Comparison of ENCODE assay signal across 8 mouse cellular contexts in the genomic region with DNA sequence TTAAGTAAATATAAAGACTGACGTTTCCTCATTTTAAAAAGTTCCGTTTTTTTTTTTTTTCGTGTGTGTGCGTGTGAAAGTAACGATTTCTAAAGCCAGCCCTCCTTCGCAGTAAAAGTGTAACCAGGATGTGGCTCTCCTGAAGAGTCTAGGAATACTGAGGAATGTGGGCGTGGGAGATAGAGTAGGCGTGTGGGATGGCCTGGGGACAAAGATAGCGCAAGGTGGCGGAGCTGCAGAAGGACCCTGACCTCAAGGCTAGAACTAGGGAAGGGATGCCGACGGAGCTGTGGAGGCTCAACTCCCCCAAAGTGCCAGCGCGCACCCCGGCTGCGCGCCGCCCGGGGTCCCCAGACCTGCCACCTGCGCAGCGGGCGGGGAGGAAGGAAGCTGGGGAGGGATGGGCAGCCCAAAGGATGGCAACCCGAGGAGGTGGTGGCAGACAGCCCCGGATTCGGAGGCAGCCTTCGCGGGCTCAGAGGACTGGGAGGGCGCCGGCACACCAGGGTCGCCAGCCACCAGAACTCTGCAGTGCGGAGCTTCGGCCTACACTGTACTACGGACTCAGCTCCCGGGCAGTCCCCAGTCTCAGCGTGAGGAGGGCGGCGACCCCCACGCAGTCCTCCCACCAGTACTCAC. TPM values are rescaled to one million over a fixed set of nuclear protein-coding genes. Genes with fewer than 3 reads are reported as not detected.
DNase-seq lines count a peak whose midpoint lies in the region; ATAC-seq and TF ChIP-seq lines count a peak whose summit lies in the region.

No protein-coding gene starts in this region.

- dilution Hi-C loops in CH12.LX (cut with MboI; ENCODE audit: extremely low pct_ligation_motif_present, extremely low pct_unique_long_range_greater_than_20kb, low sequenced_read_pairs) = no loop called here

- peak overlapping the region; percentile 66 for H3K9ac ChIP-seq in CH12.LX (ENCODE audit: insufficient read depth, low read depth)
- peak overlapping the region; percentile 88 for H3K9ac ChIP-seq in embryonic facial prominence, embryonic 13.5 days
- H3K9ac ChIP-seq in lung, embryonic 14.5 days = peak overlapping the region; percentile 77

- no peak for TF ChIP-seq CTCF in cerebellum, adult 2 months (IDR thresholded peaks at IDR 0.05; ENCODE audit: borderline replicate concordance, insufficient read depth, low read depth, low read length)
- TF ChIP-seq CTCF in CH12.LX (conservative IDR thresholded peaks at IDR 0.05 in 1 of 2, IDR thresholded peaks at IDR 0.05 in 1 of 2; ENCODE audit: low read depth in 2 of 2, low read length in 2 of 2) = no peak
- TF ChIP-seq CTCF in lung, embryonic 14.5 days (IDR thresholded peaks at IDR 0.05; ENCODE audit: low read depth) = no peak

- H3K27ac ChIP-seq in cerebellum, adult 2 months (ENCODE audit: insufficient read depth, low read length) = no peak overlapping the region
- peak overlapping the region; percentile 57; the same call in 1 of the 2 replicates for H3K27ac ChIP-seq in CH12.LX (ENCODE audit: insufficient read depth, low read depth)
- H3K27ac ChIP-seq in embryonic facial prominence, embryonic 13.5 days = peak overlapping the region; percentile 80
- H3K27ac ChIP-seq in lung, embryonic 14.5 days (ENCODE audit: low read depth) = peak overlapping the region; percentile 90

- peaks cover 9 to 35% of the 10 kb centered on the region in 2 experiments for H3K36me3 ChIP-seq in CH12.LX (replicated peaks in 1 of 2; ENCODE audit: control insufficient read depth in 1 of 2, insufficient read depth in 1 of 2, low read length in 1 of 2)
- peaks cover 13% of the 10 kb centered on the region for H3K36me3 ChIP-seq in embryonic facial prominence, embryonic 13.5 days
- peaks cover 34% of the 10 kb centered on the region for H3K36me3 ChIP-seq in lung, embryonic 14.5 days (ENCODE audit: insufficient read depth)
- no peaks in the 10 kb centered on the region for H3K36me3 ChIP-seq in splenic B cell, adult 2 months (ENCODE audit: control insufficient read depth, insufficient read depth, low read length, poor library complexity, severe bottlenecking)

- in situ Hi-C loops in CH12.LX (cut with MboI; ENCODE audit: low pct_ligation_motif_present, low pct_unique_long_range_greater_than_20kb, low sequenced_read_pairs) = loop anchor here (5.0 to 10.0 kb wide), 2 partner anchors 36 to 299 kb away; no protein-coding TSS in a partner anchor

- WGBS in cerebellum, adult 2 months = 1% methylated on average over 38 of the region's 38 CpGs
- under 1% methylated on average over 38 of the region's 38 CpGs for WGBS in embryonic facial prominence, embryonic 13.5 days
- WGBS in lung, embryonic 14.5 days = under 1% methylated on average over 34 of the region's 38 CpGs

- no peaks in the 10 kb centered on the region for H3K9me3 ChIP-seq in CH12.LX (replicated peaks; ENCODE audit: low read length)
- no peaks in the 10 kb centered on the region for H3K9me3 ChIP-seq in embryonic facial prominence, embryonic 13.5 days
- H3K9me3 ChIP-seq in lung, embryonic 14.5 days (ENCODE audit: low read depth, low read length) = no peaks in the 10 kb centered on the region

- peaks cover 23% of the 10 kb centered on the region for H3K79me2 ChIP-seq in CH12.LX (replicated peaks; ENCODE audit: control insufficient read depth, extremely low read depth, insufficient read depth, poor library complexity, severe bottlenecking)

- TF ChIP-seq POLR2A in cerebellum, adult 2 months (IDR thresholded peaks at IDR 0.05; ENCODE audit: borderline replicate concordance, insufficient read depth, low read length) = no peak
- no peak for TF ChIP-seq POLR2A in CH12.LX (IDR thresholded peaks at IDR 0.05; ENCODE audit: low read depth, low read length)

- no peak for DNase-seq in cerebellum, adult 2 months
- DNase-seq in cerebellum, adult 8-10 months = no peak
- DNase-seq in CH12.LX (ENCODE audit: extremely low read depth) (no peak), adipocyte (ENCODE audit: low spot score) (no peak)
- DNase-seq in lung, embryonic 14.5 days = peak; percentile 68
- peak; percentile 50 for DNase-seq in splenic B cell, adult 2 months (ENCODE audit: low read depth, low spot score)

- H3K27me3 ChIP-seq in cerebellum, adult 2 months (ENCODE audit: control insufficient read depth, insufficient read depth, low read length) = no peaks in the 10 kb centered on the region
- no peaks in the 10 kb centered on the region for H3K27me3 ChIP-seq in CH12.LX (replicated peaks)
- H3K27me3 ChIP-seq in embryonic facial prominence, embryonic 13.5 days = no peaks in the 10 kb centered on the region
- no peaks in the 10 kb centered on the region for H3K27me3 ChIP-seq in lung, embryonic 14.5 days (ENCODE audit: insufficient read depth, low read length)
- no peaks in the 10 kb centered on the region for H3K27me3 ChIP-seq in splenic B cell, adult 2 months (ENCODE audit: control insufficient read depth, insufficient read depth, low read length, poor library complexity, severe bottlenecking)

- no peak for TF ChIP-seq RAD21 in CH12.LX (IDR thresholded peaks at IDR 0.05; ENCODE audit: low read depth, low read length)

- no peaks in the 10 kb centered on the region for H3K4me1 ChIP-seq in cerebellum, adult 2 months (ENCODE audit: control insufficient read depth, insufficient read depth, low read length)
- H3K4me1 ChIP-seq in CH12.LX (ENCODE audit: control insufficient read depth in 1 of 2, insufficient read depth in 2 of 2) = peaks cover 0 to 38% of the 10 kb centered on the region in 2 experiments; a peak in 2 of 4 replicates
- H3K4me1 ChIP-seq in embryonic facial prominence, embryonic 13.5 days = peaks cover 14% of the 10 kb centered on the region
- 0 out of 2 replicates have a peak, but pooled peaks cover 3% of the 10 kb centered on the region for H3K4me1 ChIP-seq in lung, embryonic 14.5 days (ENCODE audit: insufficient read depth)

- ATAC-seq in embryonic facial prominence, embryonic 13.5 days (ENCODE audit: insufficient number of reproducible peaks, insufficient read depth, low FRiP score, low TSS enrichment, low read depth) = peak; percentile 85
- ATAC-seq in inflammation-experienced regulatory T-cells, adult 6 months = peak; percentile 19
- ATAC-seq in lung, embryonic 14.5 days (ENCODE audit: insufficient read depth) = peak; percentile 83

- TF ChIP-seq EP300 in CH12.LX (IDR thresholded peaks at IDR 0.05; ENCODE audit: low read length) = no peak

- H3K4me2 ChIP-seq in CH12.LX (ENCODE audit: insufficient read depth, low read depth, poor library complexity, severe bottlenecking) = peak overlapping the region; percentile 38
- H3K4me2 ChIP-seq in embryonic facial prominence, embryonic 13.5 days = peak overlapping the region; percentile 98
- peak overlapping the region; percentile 72 for H3K4me2 ChIP-seq in lung, embryonic 14.5 days

- H3K4me3 ChIP-seq in cerebellum, adult 2 months (replicated peaks; ENCODE audit: insufficient read depth, low read depth, low read length) = peak overlapping the region; percentile 63
- peak overlapping the region; percentile 75 to 90 (median 88) for H3K4me3 ChIP-seq in CH12.LX (replicated peaks in 1 of 3; ENCODE audit: low read depth in 2 of 3, low read length in 2 of 3, poor library complexity in 1 of 3)
- peak overlapping the region; percentile 80 for H3K4me3 ChIP-seq in embryonic facial prominence, embryonic 13.5 days
- H3K4me3 ChIP-seq in lung, embryonic 14.5 days (ENCODE audit: low read depth, low read length) = peak overlapping the region; percentile 90

TF ChIP-seq in CH12.LX, 34 proteins besides CTCF, POLR2A, EP300 and RAD21:
- TF ChIP-seq MXI1 (IDR thresholded peaks at IDR 0.05; ENCODE audit: low read depth, low read length) (0 out of 2 replicates have a peak, but pooled peaks have one; percentile 23), ZNF384 (IDR thresholded peaks at IDR 0.05; ENCODE audit: low read depth, low read length) (peak; percentile 81), MAX (IDR thresholded peaks at IDR 0.05; ENCODE audit: low read length) (no peak), UBTF (IDR thresholded peaks at IDR 0.05; ENCODE audit: low read depth, low read length) (0 out of 2 replicates have a peak, but pooled peaks have one; percentile 41), TBP (conservative IDR thresholded peaks at IDR 0.05; ENCODE audit: low read depth, low read length) (no peak)

RNA-seq across cellular contexts. Expression of a gene that starts 0.5 kb away (rescaled TPM):
- 0.56 and 0.68 TPM in 2 replicates for polyA plus RNA-seq in cerebellum, adult 2 months (2012; rRNA removed)
- total RNA-seq in CH12.LX (2012; rRNA removed) (50.6 and 71.5 TPM in 2 replicates), CH12.LX (2014; rRNA removed) (87.3 and 96.2 TPM in 2 replicates)
- polyA plus RNA-seq in CH12.LX (2012; ENCODE audit: insufficient read length, low read depth) = 125 and 133 TPM in 2 replicates
- 104 and 108 TPM in 2 replicates for polyA plus RNA-seq in embryonic facial prominence, embryonic 13.5 days (2015; fragmentation: Nextera tagmentation; extraction: Ambion mirVana)
- polyA plus RNA-seq in inflammation-experienced regulatory T-cells, adult 6 months (2017; shearing (Covaris generic)) = 10 to 100 TPM in 2 of 3 experiments, 1 to 10 TPM in 1; 4.9 to 91.0 (median 14.7) TPM
- 157 and 164 TPM in 2 replicates for polyA plus RNA-seq in lung, embryonic 14.5 days (2014; fragmentation: Nextera tagmentation; extraction: Ambion mirVana)

RNA-seq across cellular contexts. Expression of a gene that starts 31.8 kb away (rescaled TPM):
- polyA plus RNA-seq in cerebellum, adult 2 months (2012; rRNA removed) = 2,556 and 2,566 TPM in 2 replicates
- 12,233 and 13,782 TPM in 2 replicates for total RNA-seq in CH12.LX (2012; rRNA removed)
- 6,472 and 7,835 TPM in 2 replicates for total RNA-seq in CH12.LX (2014; rRNA removed)
- polyA plus RNA-seq in CH12.LX (2012; ENCODE audit: insufficient read length, low read depth) = 4,797 and 6,276 TPM in 2 replicates
- 1,553 and 1,557 TPM in 2 replicates for polyA plus RNA-seq in embryonic facial prominence, embryonic 13.5 days (2015; fragmentation: Nextera tagmentation; extraction: Ambion mirVana)
- 1,000 to 10,000 TPM; 2,175 to 3,618 (median 3,142) TPM for polyA plus RNA-seq in inflammation-experienced regulatory T-cells, adult 6 months (2017; shearing (Covaris generic))
- 1,598 and 1,617 TPM in 2 replicates for polyA plus RNA-seq in lung, embryonic 14.5 days (2014; fragmentation: Nextera tagmentation; extraction: Ambion mirVana)

Comparison
In these comparisons a context has a peak if more than half of its experiments do, and no peak if none do; other contexts are left out.
1. DNase-seq: peak in lung, embryonic 14.5 days (single experiment) and splenic B cell, adult 2 months (single experiment); none in cerebellum, adult 2 months (0 of 2), cerebellum, adult 8-10 months (single experiment), CH12.LX (single experiment) and adipocyte (single experiment).
2. H3K4me2 ChIP-seq: peak in every context shown above with its lines; median percentile 98 in embryonic facial prominence, embryonic 13.5 days; 72 in lung, embryonic 14.5 days; 38 in CH12.LX.
3. ATAC-seq: peak in every context shown above with its lines; median percentile 85 in embryonic facial prominence, embryonic 13.5 days; 83 in lung, embryonic 14.5 days; 19 in inflammation-experienced regulatory T-cells, adult 6 months.
4. Peak in every context shown above with its lines, with median percentiles within 50 percentile points of each other: H3K4me3 ChIP-seq and H3K9ac ChIP-seq.